In the genomic region with DNA sequence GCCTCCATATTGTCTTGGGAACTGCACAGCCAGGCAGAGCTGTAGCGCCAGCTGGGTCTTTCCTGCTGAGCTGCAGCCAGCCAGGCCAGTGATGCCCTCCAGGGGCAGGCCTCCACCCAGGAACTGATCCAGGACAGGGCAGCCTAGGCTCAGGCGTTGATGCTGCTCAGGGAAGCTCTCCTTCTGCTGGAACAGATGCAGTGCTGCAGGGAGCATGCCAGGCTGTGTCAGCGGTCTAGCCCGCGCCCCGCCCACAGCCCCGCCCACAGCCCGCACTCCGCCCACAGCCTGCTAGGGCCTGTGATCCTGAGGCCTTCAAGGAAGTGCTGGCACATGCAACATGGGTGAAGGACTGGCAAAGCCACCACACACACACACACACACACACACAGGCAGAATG, we compare ENCODE assay signal across 8 mouse cellular contexts. TPM values are rescaled to one million over a fixed set of nuclear protein-coding genes. Genes with fewer than 3 reads are reported as not detected.
DNase-seq lines count a peak whose midpoint lies in the region; ATAC-seq and TF ChIP-seq lines count a peak whose summit lies in the region.

No protein-coding gene starts in this region.

- H3K79me2 ChIP-seq in MEL (ENCODE audit: control insufficient read depth, insufficient read depth, low read length, poor library complexity), result peaks cover 7% of the 10 kb centered on the region

- no peak for TF ChIP-seq POLR2A in MEL (IDR thresholded peaks at IDR 0.05; ENCODE audit: control insufficient read depth in 1 of 2, insufficient read depth in 1 of 2, low read depth in 1 of 2, low read length in 2 of 2, poor library complexity in 1 of 2)

- no peak for TF ChIP-seq CTCF in MEL (IDR thresholded peaks at IDR 0.05 in 2 of 3, conservative IDR thresholded peaks at IDR 0.05 in 1 of 3; ENCODE audit: control insufficient read depth in 1 of 3, insufficient read depth in 1 of 3, low read depth in 2 of 3, low read length in 3 of 3, poor library complexity in 1 of 3, severe bottlenecking in 1 of 3)
- TF ChIP-seq CTCF in lung, postnatal 0 days (IDR thresholded peaks at IDR 0.05), result peak; percentile 63

- H3K9me3 ChIP-seq in MEL (replicated peaks; ENCODE audit: insufficient read depth, low read length), result no peaks in the 10 kb centered on the region
- H3K9me3 ChIP-seq in lung, postnatal 0 days (ENCODE audit: low read length), result no peaks in the 10 kb centered on the region

- no peak overlapping the region for H3K9ac ChIP-seq in MEL (ENCODE audit: control insufficient read depth, low read depth, low read length, poor library complexity, severe bottlenecking)
- H3K9ac ChIP-seq in lung, postnatal 0 days (replicated peaks; ENCODE audit: low read depth), result no peak overlapping the region

- H3K27ac ChIP-seq in MEL (ENCODE audit: control insufficient read depth, low read depth, low read length), result no peak overlapping the region
- peak overlapping the region; percentile 14; the same call in 1 of the 2 replicates for H3K27ac ChIP-seq in lung, postnatal 0 days (ENCODE audit: low read length)

- peak; percentile 37 for ATAC-seq in lung, postnatal 0 days

- no peak overlapping the region for H3K4me3 ChIP-seq in MEL (ENCODE audit: control insufficient read depth in 1 of 2, insufficient read depth in 1 of 2, low read depth in 2 of 2, low read length in 2 of 2)
- H3K4me3 ChIP-seq in lung, postnatal 0 days (ENCODE audit: low read depth, low read length), result no peak overlapping the region

- TF ChIP-seq RAD21 in MEL (IDR thresholded peaks at IDR 0.05; ENCODE audit: low read depth, low read length), result no peak

- H3K4me2 ChIP-seq in lung, postnatal 0 days (replicated peaks; ENCODE audit: low read depth, low read length), result no peak overlapping the region

- H3K27me3 ChIP-seq in MEL (ENCODE audit: control insufficient read depth in 1 of 2, insufficient read depth in 2 of 2, low read length in 2 of 2), result no peaks in the 10 kb centered on the region
- H3K27me3 ChIP-seq in lung, postnatal 0 days (replicated peaks; ENCODE audit: insufficient read depth, low read length), result no peaks in the 10 kb centered on the region

- H3K4me1 ChIP-seq in MEL (ENCODE audit: control insufficient read depth in 1 of 2, insufficient read depth in 2 of 2, low read length in 2 of 2), result 0 out of 4 replicates have a peak, but pooled peaks cover 0 to 8% of the 10 kb centered on the region in 2 experiments
- peaks cover 6% of the 10 kb centered on the region; the same call in 1 of the 2 replicates for H3K4me1 ChIP-seq in lung, postnatal 0 days (ENCODE audit: insufficient read depth, low read depth, low read length)

- under 1% methylated on average over 9 of the region's 9 CpGs for WGBS in lung, postnatal 0 days

- H3K36me3 ChIP-seq in MEL (ENCODE audit: control insufficient read depth in 1 of 2, insufficient read depth in 2 of 2, low read length in 2 of 2), result no peaks in the 10 kb centered on the region
- peaks cover 10% of the 10 kb centered on the region; the same call in 1 of the 2 replicates for H3K36me3 ChIP-seq in lung, postnatal 0 days (ENCODE audit: insufficient read depth, low read length)

- DNase-seq in MEL (ENCODE audit: low read depth, low spot score), result peak; percentile 72
- peak; percentile 80 for DNase-seq in cerebellum, adult 9-10 months
- peak; percentile 43 for DNase-seq in forelimb bud, embryonic 11.5 days (ENCODE audit: low read depth, low spot score)
- peak; percentile 81 for DNase-seq in heart, postnatal 4 days
- peak; percentile 67 to 69 for DNase-seq in layer of hippocampus, adult 8-10 months (ENCODE audit: low spot score in 2 of 2)
- DNase-seq in lung, postnatal 0 days (ENCODE audit: low spot score), result peak; percentile 89
- peak; percentile 32 for DNase-seq in ovary, postnatal 10 days (ENCODE audit: low spot score)
- DNase-seq in thymus, postnatal 25 days, result peak; percentile 65

- TF ChIP-seq EP300 in MEL (IDR thresholded peaks at IDR 0.05; ENCODE audit: low read depth in 1 of 2, low read length in 2 of 2), result no peak
- no peak for TF ChIP-seq EP300 in lung, postnatal 0 days (IDR thresholded peaks at IDR 0.05)

TF ChIP-seq in MEL, 35 proteins besides CTCF, POLR2A, EP300 and RAD21:
- TF ChIP-seq USF2 (IDR thresholded peaks at IDR 0.05; ENCODE audit: borderline replicate concordance in 1 of 2, insufficient read depth in 1 of 2, low read depth in 1 of 2, low read length in 2 of 2) (no peak), NRF1 (IDR thresholded peaks at IDR 0.05; ENCODE audit: insufficient read depth, low read depth, low read length, poor library complexity, severe bottlenecking) (no peak), UBTF (IDR thresholded peaks at IDR 0.05; ENCODE audit: borderline replicate concordance, insufficient read depth, low read depth, low read length) (no peak)

RNA-seq across cellular contexts. Expression of a gene that starts 3.9 kb away (rescaled TPM):
- 9.0 and 10.0 TPM in 2 replicates for total RNA-seq in MEL (2012; rRNA removed)
- 10 to 100 TPM in 1 of 2 experiments, not detected in 1; 18.8 TPM for polyA plus RNA-seq in MEL (2012; ENCODE audit: insufficient read depth in 1 of 2, insufficient read length in 2 of 2, low read depth in 1 of 2, low replicate concordance in 2 of 2, missing spikeins in 1 of 2)
- 1 to 10 TPM; 4.8 to 5.5 TPM for total RNA-seq in heart, postnatal 4 days (2021)
- 1 to 10 TPM; 3.7 to 5.2 (median 4.5) TPM for total RNA-seq in layer of hippocampus, adult 8-10 months (2022)
- 1.8 and 2.1 TPM in 2 replicates for polyA plus RNA-seq in lung, postnatal 0 days (2015; fragmentation: Nextera tagmentation; extraction: Ambion mirVana)

RNA-seq across cellular contexts. Expression of a gene that starts 4.2 kb away (rescaled TPM):
- total RNA-seq in MEL (2012; rRNA removed), result 7.2 and 8.1 TPM in 2 replicates
- polyA plus RNA-seq in MEL (2012; ENCODE audit: insufficient read depth in 1 of 2, insufficient read length in 2 of 2, low read depth in 1 of 2, low replicate concordance in 2 of 2, missing spikeins in 1 of 2), result 1 to 10 TPM in 1 of 2 experiments, not detected in 1; 9.1 TPM
- 10 to 100 TPM; 36.2 to 38.7 TPM for total RNA-seq in heart, postnatal 4 days (2021)
- total RNA-seq in layer of hippocampus, adult 8-10 months (2022), result 10 to 100 TPM; 21.5 to 26.5 (median 23.9) TPM
- polyA plus RNA-seq in lung, postnatal 0 days (2015; fragmentation: Nextera tagmentation; extraction: Ambion mirVana), result 160 and 163 TPM in 2 replicates

RNA-seq across cellular contexts. Expression of a gene that starts 51.1 kb away (rescaled TPM):
- 29.1 and 30.7 TPM in 2 replicates for total RNA-seq in MEL (2012; rRNA removed)
- polyA plus RNA-seq in MEL (2012; ENCODE audit: insufficient read depth in 1 of 2, insufficient read length in 2 of 2, low read depth in 1 of 2, low replicate concordance in 2 of 2, missing spikeins in 1 of 2), result 10 to 100 TPM in 1 of 2 experiments, not detected in 1; 60.4 TPM
- 100 to 1,000 TPM; 159 to 169 TPM for total RNA-seq in heart, postnatal 4 days (2021)
- total RNA-seq in layer of hippocampus, adult 8-10 months (2022), result 100 to 1,000 TPM; 630 to 651 (median 634) TPM
- 86.1 and 89.6 TPM in 2 replicates for polyA plus RNA-seq in lung, postnatal 0 days (2015; fragmentation: Nextera tagmentation; extraction: Ambion mirVana)

Comparison
In these comparisons a context has a peak if more than half of its experiments do, and no peak if none do; other contexts are left out.
1. DNase-seq: peak in every context shown above with its lines; median percentile 89 in lung, postnatal 0 days; 81 in heart, postnatal 4 days; 80 in cerebellum, adult 9-10 months; 72 in MEL; 68 in layer of hippocampus, adult 8-10 months; 65 in thymus, postnatal 25 days; 43 in forelimb bud, embryonic 11.5 days; 32 in ovary, postnatal 10 days.